ENCODE assay signal across 13 mouse cellular contexts in the genomic region with DNA sequence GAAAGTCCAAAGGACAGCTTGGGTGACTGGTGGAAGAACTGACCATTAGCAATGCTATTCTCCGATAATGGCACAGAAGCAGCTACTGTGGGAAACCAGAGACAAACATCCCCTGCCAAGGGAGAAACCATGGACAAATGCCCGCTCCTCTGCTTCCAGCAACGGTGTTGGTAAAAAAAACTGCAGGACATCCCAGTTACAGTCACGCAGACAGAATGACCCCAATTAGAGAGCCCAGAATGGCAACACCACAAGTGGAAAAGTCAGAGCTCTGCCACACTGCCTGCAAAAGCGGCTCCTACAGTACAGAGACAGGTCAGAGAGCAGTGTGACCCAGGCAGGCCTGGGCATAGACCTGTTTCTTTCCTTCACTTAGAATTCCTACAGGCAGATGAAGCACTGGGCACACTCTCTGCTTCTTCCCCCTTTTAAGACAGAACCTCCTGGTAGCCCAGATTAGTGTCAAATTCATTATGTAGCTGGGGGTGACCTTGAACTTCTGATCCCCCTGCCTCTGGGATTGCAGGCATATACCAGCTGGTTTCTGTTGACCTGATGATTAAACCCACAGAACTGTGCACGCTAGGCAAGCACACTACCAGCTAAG.
DNase-seq lines count a peak whose midpoint lies in the region; ATAC-seq and TF ChIP-seq lines count a peak whose summit lies in the region.
"Had no signal": no experiment of that assay in that cellular context is flagged by ENCODE, and none has a peak within 500 bp of the region (broad histone marks: within the 10 kb centered on the region; RNA-seq: fewer than 3 reads in every experiment).

No protein-coding gene starts in this region.

- no peak for TF ChIP-seq POLR2A in heart, adult 2 months (IDR thresholded peaks at IDR 0.05; ENCODE audit: insufficient read depth, low read depth, low read length)
- no peak for TF ChIP-seq POLR2A in cerebellum, adult 2 months (IDR thresholded peaks at IDR 0.05; ENCODE audit: borderline replicate concordance, insufficient read depth, low read length)

- H3K9me3 ChIP-seq in neural tube, embryonic 15.5 days (replicated peaks), result no peaks in the 10 kb centered on the region
- H3K9me3 ChIP-seq in heart, postnatal 0 days (replicated peaks; ENCODE audit: control insufficient read depth, low read length), result no peaks in the 10 kb centered on the region
- H3K9me3 ChIP-seq: kidney, embryonic 15.5 days; neural tube, embryonic 12.5 days had no signal

- no peaks in the 10 kb centered on the region for H3K27me3 ChIP-seq in heart, adult 2 months (ENCODE audit: control insufficient read depth, insufficient read depth, low read length)
- no peaks in the 10 kb centered on the region for H3K27me3 ChIP-seq in neural tube, embryonic 15.5 days (replicated peaks)
- H3K27me3 ChIP-seq in heart, postnatal 0 days (ENCODE audit: control insufficient read depth, insufficient read depth, low read length), result no peaks in the 10 kb centered on the region
- H3K27me3 ChIP-seq in cerebellum, adult 2 months (ENCODE audit: control insufficient read depth, insufficient read depth, low read length), result no peaks in the 10 kb centered on the region
- H3K27me3 ChIP-seq: CH12.LX; kidney, embryonic 15.5 days; neural tube, embryonic 12.5 days had no signal

- intact Hi-C loops in heart, adult 2 months (cut with DNase I), result no loop called here
- intact Hi-C loops in heart, postnatal 25 days (cut with DNase I), result loop anchor here (2.0 kb wide), 1 partner anchor 76 kb away; no protein-coding TSS in a partner anchor

- DNase-seq in heart, adult 2 months, result peak in 1 of 2 experiments; percentile 63
- DNase-seq in heart, postnatal 25 days (ENCODE audit: low spot score), result no peak
- DNase-seq in neural tube, embryonic 10.5 days (ENCODE audit: extremely low spot score, low spot score), result no peak
- DNase-seq in heart, postnatal 0 days (ENCODE audit: low spot score), result no peak
- DNase-seq in cerebellum, adult 2 months, result no peak
- DNase-seq in kidney, adult 18-20 months, result no peak
- DNase-seq: adrenal gland, adult 8-10 months; layer of hippocampus, postnatal 36 days; thymus, postnatal 25 days had no signal

- peak overlapping the region; percentile 70 for H3K27ac ChIP-seq in heart, adult 2 months
- H3K27ac ChIP-seq in neural tube, embryonic 15.5 days (replicated peaks), result peak overlapping the region; percentile 54
- H3K27ac ChIP-seq in heart, postnatal 0 days (ENCODE audit: low read depth), result peak overlapping the region; percentile 43
- H3K27ac ChIP-seq in cerebellum, adult 2 months (ENCODE audit: insufficient read depth, low read length), result no peak overlapping the region
- H3K27ac ChIP-seq: kidney, embryonic 15.5 days; neural tube, embryonic 12.5 days had no signal

- peaks cover 5% of the 10 kb centered on the region for H3K79me2 ChIP-seq in heart, adult 2 months (replicated peaks; ENCODE audit: control insufficient read depth, insufficient read depth, low read length)

- no peak for ATAC-seq in neural tube, embryonic 15.5 days (ENCODE audit: low FRiP score)
- no peak for ATAC-seq in heart, postnatal 0 days (ENCODE audit: insufficient read depth, low read depth)

- no peaks in the 10 kb centered on the region for H3K36me3 ChIP-seq in heart, adult 2 months (ENCODE audit: control insufficient read depth, insufficient read depth, low read length)
- no peaks in the 10 kb centered on the region for H3K36me3 ChIP-seq in neural tube, embryonic 15.5 days
- H3K36me3 ChIP-seq in heart, postnatal 0 days (replicated peaks; ENCODE audit: control insufficient read depth, insufficient read depth, low read length), result peaks cover 11% of the 10 kb centered on the region

- peaks cover 20% of the 10 kb centered on the region for H3K4me1 ChIP-seq in heart, adult 2 months (ENCODE audit: control insufficient read depth, insufficient read depth, low read length)
- peaks cover 44% of the 10 kb centered on the region for H3K4me1 ChIP-seq in neural tube, embryonic 15.5 days
- H3K4me1 ChIP-seq in heart, postnatal 0 days (ENCODE audit: control insufficient read depth, insufficient read depth), result peaks cover 28% of the 10 kb centered on the region
- H3K4me1 ChIP-seq in cerebellum, adult 2 months (ENCODE audit: control insufficient read depth, insufficient read depth, low read length), result peaks cover 39% of the 10 kb centered on the region

- 66% methylated on average over 6 of the region's 6 CpGs for WGBS in heart, adult 2 months
- WGBS in neural tube, embryonic 15.5 days, result 72% methylated on average over 6 of the region's 6 CpGs
- WGBS in heart, postnatal 0 days, result 55% methylated on average over 6 of the region's 6 CpGs
- WGBS in cerebellum, adult 2 months, result 57% methylated on average over 6 of the region's 6 CpGs

- no peak overlapping the region for H3K9ac ChIP-seq in heart, adult 2 months (ENCODE audit: low read depth, low read length)
- no peak overlapping the region for H3K9ac ChIP-seq in neural tube, embryonic 15.5 days (replicated peaks)
- H3K9ac ChIP-seq in heart, postnatal 0 days (replicated peaks; ENCODE audit: low read depth, low read length), result no peak overlapping the region; the same call in 1 of the 2 replicates
- H3K9ac ChIP-seq: kidney, embryonic 15.5 days; neural tube, embryonic 12.5 days had no signal

- H3K4me2 ChIP-seq in neural tube, embryonic 15.5 days, result no peak overlapping the region
- no peak overlapping the region for H3K4me2 ChIP-seq in heart, postnatal 0 days (ENCODE audit: low read depth, low read length)
- H3K4me2 ChIP-seq: kidney, embryonic 15.5 days; neural tube, embryonic 12.5 days had no signal

- H3K4me3 ChIP-seq in heart, adult 2 months, result no peak overlapping the region
- no peak overlapping the region for H3K4me3 ChIP-seq in neural tube, embryonic 15.5 days (replicated peaks)
- H3K4me3 ChIP-seq in heart, postnatal 0 days (ENCODE audit: low read depth, low read length), result no peak overlapping the region
- no peak overlapping the region for H3K4me3 ChIP-seq in cerebellum, adult 2 months (replicated peaks; ENCODE audit: insufficient read depth, low read depth, low read length)
- H3K4me3 ChIP-seq: kidney, embryonic 15.5 days; neural tube, embryonic 12.5 days had no signal

- TF ChIP-seq CTCF in heart, adult 2 months (IDR thresholded peaks at IDR 0.05), result no peak
- TF ChIP-seq CTCF in heart, postnatal 0 days (IDR thresholded peaks at IDR 0.05; ENCODE audit: low read depth), result no peak
- TF ChIP-seq CTCF in cerebellum, adult 2 months (IDR thresholded peaks at IDR 0.05; ENCODE audit: borderline replicate concordance, insufficient read depth, low read depth, low read length), result no peak

- peak; percentile 62; the same call in 1 of the 2 replicates for TF ChIP-seq EP300 in heart, adult 2 months (IDR thresholded peaks at IDR 0.05; ENCODE audit: insufficient read depth, low read depth, low read length)
- no peak for TF ChIP-seq EP300 in heart, postnatal 0 days (IDR thresholded peaks at IDR 0.05; ENCODE audit: low read depth)
